ENCODE assay signal across 13 mouse cellular contexts in genomic region chr6:51289067-51289725, GRCm38 (mm10).
"Had no signal": no experiment of that assay in that cellular context is flagged by ENCODE, and none has a peak within 500 bp of the region (broad histone marks: within the 10 kb centered on the region; RNA-seq: fewer than 3 reads in every experiment).

No protein-coding gene starts in this region.

- DNase-seq: kidney, adult 18-20 months; kidney, postnatal 10 days; kidney, postnatal 36 days; layer of hippocampus, postnatal 36 days; liver, embryonic 13.5 days; lung, adult 2 months; lung, postnatal 14 days; lung, postnatal 4 days; midbrain, embryonic 14.5 days; thymus, postnatal 25 days had no signal

- H3K27me3 ChIP-seq: liver, embryonic 13.5 days had no signal

- H3K9ac ChIP-seq: liver, embryonic 13.5 days had no signal

- H3K9me3 ChIP-seq: liver, embryonic 13.5 days had no signal

- H3K4me1 ChIP-seq: liver, embryonic 13.5 days had no signal

- H3K27ac ChIP-seq: left cerebral cortex, adult 2 months; liver, embryonic 13.5 days; stomach, postnatal 0 days had no signal

- H3K36me3 ChIP-seq: liver, embryonic 13.5 days had no signal

- H3K4me3 ChIP-seq: left cerebral cortex, adult 2 months; liver, embryonic 13.5 days had no signal

- H3K4me2 ChIP-seq: liver, embryonic 13.5 days; midbrain, embryonic 11.5 days had no signal
